Mouse (Mus musculus): Measurements from ENCODE around the gene Dthd1.

Gene Dthd1

DNA sequence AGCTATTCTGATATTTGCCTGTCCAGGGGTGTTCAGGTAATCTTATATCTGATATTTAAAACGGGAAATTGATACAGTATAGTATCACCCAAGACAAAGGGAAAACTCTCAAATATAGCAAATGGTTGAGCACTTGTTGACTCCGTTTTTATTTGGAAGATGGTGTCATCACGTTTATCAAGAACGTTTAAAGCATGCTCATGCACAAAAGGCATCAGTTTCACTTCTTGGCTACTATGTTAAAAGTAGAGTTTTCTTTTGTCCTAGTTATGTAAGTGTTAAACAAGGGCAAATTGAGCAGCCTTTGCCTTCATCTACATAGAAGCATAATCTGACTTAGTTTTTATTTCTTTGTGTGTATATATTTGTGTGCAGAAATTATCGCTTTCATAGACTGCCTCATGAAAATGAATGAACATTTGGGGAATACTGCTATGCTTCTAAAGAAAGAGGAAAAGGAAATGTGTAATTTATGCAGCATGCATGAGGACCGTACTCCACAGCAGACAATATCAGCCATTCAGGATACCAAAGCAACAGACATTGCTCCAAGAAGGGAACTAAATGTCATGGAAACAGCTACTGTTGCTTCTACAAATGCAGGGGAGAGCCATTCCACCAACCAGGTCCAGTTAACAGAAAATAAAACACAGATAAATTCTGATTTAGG is at the start of gene Dthd1:
Gene Dthd1, plus strand, starts transcription at position 422 of the 670 bp plus-strand sequence.
- DNase-seq (ENCODE audit: low spot score) = no peak

DNA sequence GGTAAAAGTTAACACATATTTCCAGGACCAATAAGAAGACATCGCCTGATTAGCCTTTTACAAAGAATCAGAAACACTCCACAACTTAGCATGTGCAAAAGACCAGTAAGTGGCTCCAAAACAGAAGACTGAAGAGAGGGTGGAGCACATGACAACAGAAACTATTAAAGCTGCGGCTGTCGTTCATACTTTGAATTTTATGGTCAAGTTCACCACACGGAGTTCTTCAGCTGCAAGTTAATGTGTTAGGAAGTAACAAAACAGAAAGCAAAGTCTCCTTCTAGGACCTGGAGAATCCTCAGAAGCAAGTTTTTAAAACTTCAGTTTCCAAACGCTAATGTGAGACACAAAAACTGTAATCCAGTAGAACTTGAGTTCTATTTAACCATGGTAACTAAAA is 49.5 kb upstream of the Dthd1 start:
- no peak for DNase-seq (ENCODE audit: low spot score)

GRCm38 (mm10) chr5:62765459-62765783 is 48.2 kb upstream of the Dthd1 start:
- DNase-seq (ENCODE audit: low spot score) = no peak

- DNase-seq (ENCODE audit: low spot score) = peak; percentile 84
Measured at GRCm38 (mm10) chr5:62765784-62766701, 47.6 kb upstream of the Dthd1 start, which contains the start of gene Arap2. Gene Arap2, minus strand, starts transcription at chr5:62766159.

- DNase-seq (ENCODE audit: low spot score) = no peak
Measured at GRCm38 (mm10) chr5:62771775-62772599, 41.6 kb upstream of the Dthd1 start.

GRCm38 (mm10) chr5:62777804-62778203 is 35.8 kb upstream of the Dthd1 start:
- no peak for DNase-seq (ENCODE audit: low spot score)

GRCm38 (mm10) chr5:62778682-62779081 is 34.9 kb upstream of the Dthd1 start:
- peak; percentile 88 for DNase-seq (ENCODE audit: low spot score)

DNA sequence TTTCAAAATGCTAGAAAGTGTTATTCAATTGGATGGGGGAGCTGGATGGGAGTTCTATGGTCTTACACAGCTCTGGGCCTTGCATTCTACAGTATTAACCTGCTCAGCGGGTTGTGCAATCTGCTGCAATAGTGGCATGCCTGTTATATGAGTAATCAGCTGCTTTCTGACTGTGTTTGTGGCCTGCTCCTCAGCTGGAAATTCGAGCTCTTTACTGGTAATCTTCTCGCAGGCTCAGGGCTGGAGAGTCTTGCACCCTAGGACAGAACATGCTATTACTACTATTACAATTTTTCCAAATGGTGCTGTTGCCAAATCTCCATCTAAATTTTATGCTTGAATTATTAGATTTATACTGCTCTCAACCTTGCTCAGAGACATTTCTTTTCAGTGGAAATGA is 26.8 kb upstream of the Dthd1 start:
- no peak for DNase-seq (ENCODE audit: low spot score)

GRCm38 (mm10) chr5:62790921-62791564 is 22.6 kb upstream of the Dthd1 start:
- peak; percentile 77 for DNase-seq (ENCODE audit: low spot score)

DNA sequence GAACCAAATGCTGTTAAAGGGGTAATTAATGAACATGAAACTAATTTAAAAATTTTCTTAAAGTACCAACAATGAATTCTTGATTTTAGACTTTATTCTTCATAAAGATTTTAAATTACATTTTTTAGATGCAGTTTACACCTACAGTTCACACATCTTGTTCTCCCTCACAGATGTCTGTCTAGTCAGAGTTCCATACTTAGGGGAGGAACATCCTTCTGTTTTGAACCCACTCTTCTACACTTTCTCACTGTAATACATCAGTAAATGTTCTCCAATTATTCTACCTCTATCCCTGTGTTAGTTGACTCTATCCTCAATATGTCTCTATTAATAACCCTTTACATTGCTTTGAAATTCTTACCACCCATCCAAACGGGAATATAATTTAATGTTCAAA is 20.8 kb upstream of the Dthd1 start:
- no peak for DNase-seq (ENCODE audit: low spot score)

GRCm38 (mm10) chr5:62814072-62814414 is 420 bp downstream of the Dthd1 start:
- DNase-seq (ENCODE audit: low spot score) = no peak

- peak; percentile 81 for DNase-seq (ENCODE audit: low spot score)
Measured at GRCm38 (mm10) chr5:62815741-62816140, 2.1 kb downstream of the Dthd1 start.

DNA sequence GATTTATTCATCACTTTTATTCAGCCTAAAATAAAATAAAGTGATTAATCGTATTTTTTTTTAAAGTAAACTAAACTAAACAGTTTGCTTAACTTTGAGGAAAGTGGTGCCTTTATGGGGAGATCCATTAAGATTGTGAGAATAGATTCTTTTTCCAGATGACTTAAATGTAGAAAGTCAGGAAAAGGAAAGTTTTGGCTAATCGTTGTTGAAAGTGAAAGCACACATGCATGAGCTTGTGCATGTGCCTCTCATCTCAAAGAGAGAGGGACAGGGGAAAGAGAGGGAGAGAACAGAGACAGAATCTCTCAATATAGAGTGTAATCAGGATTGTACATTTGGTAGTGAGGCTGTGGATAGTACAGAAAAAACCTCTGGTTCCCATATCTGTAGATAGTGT is 5.9 kb downstream of the Dthd1 start:
- DNase-seq (ENCODE audit: low spot score) = no peak

- DNase-seq (ENCODE audit: low spot score) = no peak
Measured at GRCm38 (mm10) chr5:62820363-62821271, 7.0 kb downstream of the Dthd1 start.

GRCm38 (mm10) chr5:62842955-62843730 is 29.5 kb downstream of the Dthd1 start:
- DNase-seq (ENCODE audit: low spot score) = no peak

GRCm38 (mm10) chr5:62846571-62847131 is 33.0 kb downstream of the Dthd1 start:
- DNase-seq (ENCODE audit: low spot score) = no peak

- no peak for DNase-seq (ENCODE audit: low spot score)
Measured at GRCm38 (mm10) chr5:62851337-62851736, 37.7 kb downstream of the Dthd1 start.

DNA sequence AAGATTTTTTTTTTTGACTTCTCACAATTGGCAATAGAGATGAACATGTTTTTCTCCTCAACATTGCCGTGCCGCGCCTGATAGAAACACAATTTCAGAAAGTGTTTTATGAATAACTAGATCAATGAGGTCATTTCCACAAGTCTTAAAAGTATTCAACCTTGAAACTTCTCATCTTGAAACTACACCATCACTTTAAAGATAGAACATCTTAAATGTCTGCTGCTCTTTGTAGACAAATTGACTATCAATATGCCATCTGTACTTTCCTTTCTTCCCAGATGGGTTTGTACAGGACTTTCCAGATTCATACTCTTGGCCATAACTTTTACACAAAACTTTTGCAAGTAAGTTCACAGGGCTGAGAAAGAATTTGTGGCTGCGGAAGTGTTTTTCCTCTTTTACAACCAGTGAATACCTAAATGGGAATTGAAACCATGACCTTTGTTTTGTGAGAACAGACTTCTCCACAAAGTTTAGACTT is 40.8 kb downstream of the Dthd1 start:
- no peak for DNase-seq (ENCODE audit: low spot score)

DNA sequence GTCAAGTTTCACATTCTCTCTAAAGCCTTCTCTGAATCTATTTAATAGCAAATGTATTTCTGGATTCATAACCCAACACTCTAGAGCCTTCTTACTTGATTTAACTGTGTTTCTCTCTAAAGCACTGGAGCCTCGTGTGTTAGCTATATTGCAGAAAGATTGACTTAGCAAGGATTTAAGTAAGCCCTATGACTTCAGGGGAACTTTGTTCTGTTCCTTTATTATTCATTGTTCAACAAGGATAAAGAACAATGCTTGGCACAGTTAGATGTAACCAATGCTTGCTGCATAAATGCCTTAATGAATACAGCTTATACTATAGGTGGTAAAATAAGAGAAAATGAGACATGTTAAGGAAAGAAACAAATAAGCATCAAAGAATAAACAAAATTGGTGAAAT is 43.9 kb downstream of the Dthd1 start:
- DNase-seq (ENCODE audit: low spot score) = no peak

GRCm38 (mm10) chr5:62858282-62858681 is 44.7 kb downstream of the Dthd1 start:
- peak; percentile 92 for DNase-seq (ENCODE audit: low spot score)
